Mouse (Mus musculus): Measurements from ENCODE around the gene Pigl.

The Pigl gene

GRCm38 (mm10) chr11:62560463-62561016 lies 102.3 kb downstream of the Pigl start:
- DNase-seq = no peak

GRCm38 (mm10) chr11:62563590-62563989 lies 105.3 kb downstream of the Pigl start:
- no peak for DNase-seq

All from cerebellum, adult 8-10 months (tissue).